Mouse (Mus musculus) hindbrain, embryonic 11.5 days (tissue): ENCODE measurements around the gene Snapc5. TPM values are rescaled to one million over a fixed set of nuclear protein-coding genes. Genes with fewer than 3 reads are reported as not detected.

Experiments
- ATAC-seq: fragments of 200-750 bp; cut with Nextera tagmentation; 2 replicates; pipeline ENCODE4 v1.8.0; 2017; ENCODE audit warnings: mild to moderate bottlenecking, moderate TSS enrichment, moderate library complexity; ENCODE audit not compliant: low FRiP score
- DNase-seq: peaks from one replicate; pipeline ENCODE4 v3.0.0-alpha.2; 2015; ENCODE audit warnings: low spot score
- H3K27ac ChIP-seq: fragments of 300-500 bp; sonication (generic); 2 replicates; pipeline ENCODE4 v1.5.1; 2014; ENCODE audit warnings: mild to moderate bottlenecking, low read depth, low read length
- H3K27me3 ChIP-seq: fragments of 300-500 bp; sonication (generic); 2 replicates; pipeline ENCODE4 v1.6.1; 2014; ENCODE audit warnings: mild to moderate bottlenecking, low read length, moderate library complexity, mixed read lengths; ENCODE audit not compliant: control insufficient read depth, insufficient read depth
- H3K36me3 ChIP-seq: fragments of 300-500 bp; sonication (generic); 2 replicates; pipeline ENCODE4 v1.6.1; 2014; ENCODE audit warnings: mild to moderate bottlenecking, low read length, moderate library complexity, mixed read lengths; ENCODE audit not compliant: control insufficient read depth, insufficient read depth
- H3K4me1 ChIP-seq: fragments of 300-500 bp; sonication (generic); replicated peaks from 2 replicates; pipeline ENCODE4 v1.6.1; 2014; ENCODE audit warnings: low read length, mixed read lengths; ENCODE audit not compliant: control insufficient read depth, insufficient read depth
- H3K4me2 ChIP-seq: fragments of 300-500 bp; sonication (generic); replicated peaks from 2 replicates; pipeline ENCODE4 v1.6.1; 2014; ENCODE audit warnings: mild to moderate bottlenecking, low read depth, low read length
- H3K4me3 ChIP-seq: fragments of 300-500 bp; sonication (generic); 2 replicates; pipeline ENCODE4 v1.5.1; 2014; ENCODE audit warnings: low read depth, low read length
- H3K9ac ChIP-seq: fragments of 300-500 bp; sonication (generic); 2 replicates; pipeline ENCODE4 v1.6.1; 2014; ENCODE audit warnings: low read depth, low read length
- H3K9me3 ChIP-seq: fragments of 300-500 bp; sonication (generic); 2 replicates; pipeline ENCODE4 v1.6.1; 2016; ENCODE audit warnings: low read length; ENCODE audit not compliant: control insufficient read depth
- WGBS: fragments of 180-500 bp; shearing (Covaris S2); extraction: QIAGEN DNeasy Blood & Tissue Kit; methylation state at CpG from one replicate; pipeline ENCODE4 v1.1.7; 2014; 5-methylcytosine and 5-hydroxymethylcytosine counted together
- polyA plus RNA-seq: library from polyadenylated mRNA; unstranded; fragments of >200 nt; fragmentation: Nextera tagmentation; extraction: Ambion mirVana; gene quantifications from 2 replicates; pipeline ENCODE4 v1.2.1, GENCODE M21; 2014

Snapc5 gene
- polyA plus RNA-seq, 1 experiment from 2014 or later: 37.4 TPM

DNA sequence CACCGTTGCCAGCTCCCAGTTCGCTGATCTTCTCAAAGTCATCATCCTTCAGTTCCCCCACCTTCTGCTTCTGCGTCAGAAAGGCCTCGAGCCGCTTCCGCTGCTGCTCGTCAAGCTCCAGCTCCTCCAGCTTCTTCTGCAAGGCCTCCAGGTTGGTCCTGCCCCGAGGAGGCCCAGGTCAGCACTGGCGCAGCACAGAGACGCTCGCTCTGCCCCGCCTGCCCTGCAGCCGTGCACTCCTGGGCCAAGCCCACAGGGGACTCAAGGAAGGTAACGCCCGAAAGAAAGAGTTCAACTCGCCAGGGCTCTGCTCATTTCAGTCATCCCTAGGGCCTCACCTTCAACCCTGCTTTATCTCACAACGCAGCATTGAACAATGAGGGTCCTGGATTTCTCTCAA is 35.4 kb downstream of the Snapc5 start:
- H3K4me2 ChIP-seq: no peak overlapping the region
- ATAC-seq: no peak
- no peaks in the 10 kb centered on the region for H3K27me3 ChIP-seq
- H3K9ac ChIP-seq: no peak overlapping the region
- no peak overlapping the region for H3K27ac ChIP-seq
- no peaks in the 10 kb centered on the region for H3K9me3 ChIP-seq
- H3K4me3 ChIP-seq: no peak overlapping the region
- no peak for DNase-seq
- H3K4me1 ChIP-seq: no peaks in the 10 kb centered on the region
- 89% methylated on average over 17 of the region's 17 CpGs for WGBS
- H3K36me3 ChIP-seq: no peaks in the 10 kb centered on the region

GRCm38 (mm10) chr9:64216090-64216489 is 37.0 kb downstream of the Snapc5 start:
- WGBS: 86% methylated on average over 4 of the region's 4 CpGs
- Histone ChIP-seq H3K9ac (no peak overlapping the region), H3K36me3 (no peaks in the 10 kb centered on the region), H3K4me1 (no peaks in the 10 kb centered on the region), H3K9me3 (no peaks in the 10 kb centered on the region), H3K4me3 (no peak overlapping the region), H3K27me3 (no peaks in the 10 kb centered on the region), H3K4me2 (no peak overlapping the region), H3K27ac (no peak overlapping the region)
- DNase-seq (no peak), ATAC-seq (no peak)

DNA sequence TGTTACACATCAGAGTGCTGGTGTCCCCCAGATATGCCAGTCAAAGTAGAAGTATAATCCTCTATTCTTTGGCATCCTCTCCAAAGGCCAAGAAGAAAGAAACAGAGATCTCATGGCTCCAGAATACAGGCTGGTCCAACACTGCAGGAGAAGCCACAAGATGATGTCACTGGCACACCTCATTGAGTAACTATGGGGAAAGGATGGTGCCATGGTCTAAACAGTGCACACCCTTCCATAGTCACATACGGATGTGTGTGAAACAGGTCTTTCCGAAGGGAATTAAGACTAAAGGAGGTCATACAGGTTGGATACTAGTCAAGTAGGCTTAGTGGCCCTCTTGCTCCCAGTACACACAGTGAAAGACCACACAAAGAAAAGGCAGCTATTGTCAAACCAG is 37.6 kb downstream of the Snapc5 start:
- DNase-seq (no peak), ATAC-seq (no peak)
- no peaks in the 10 kb centered on the region for H3K9me3 ChIP-seq
- WGBS: 97% methylated on average over 2 of the region's 2 CpGs
- H3K4me1 ChIP-seq: no peaks in the 10 kb centered on the region
- no peaks in the 10 kb centered on the region for H3K36me3 ChIP-seq
- H3K4me2 ChIP-seq: no peak overlapping the region
- H3K9ac ChIP-seq: no peak overlapping the region
- H3K4me3 ChIP-seq: no peak overlapping the region
- no peak overlapping the region for H3K27ac ChIP-seq
- H3K27me3 ChIP-seq: no peaks in the 10 kb centered on the region

DNA sequence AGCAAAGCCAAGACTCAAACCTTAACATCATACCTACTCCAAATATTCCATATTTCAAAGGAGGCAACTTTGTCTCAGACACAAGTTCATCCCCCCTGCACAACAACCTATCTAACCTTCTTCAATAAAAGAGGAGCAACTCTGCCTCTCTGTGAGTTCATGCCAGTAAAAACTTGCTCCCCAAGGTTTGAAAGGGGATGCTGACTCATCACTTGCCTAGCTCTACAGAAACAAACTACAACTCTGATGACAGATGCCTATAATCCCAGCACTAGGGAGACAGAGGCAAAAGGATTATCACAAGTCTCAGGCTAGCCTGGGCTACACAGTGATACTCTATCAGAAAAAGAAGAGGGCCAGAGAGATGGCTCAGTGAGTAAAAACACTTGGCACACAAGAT is 38.8 kb downstream of the Snapc5 start:
- Histone ChIP-seq H3K9me3 (no peaks in the 10 kb centered on the region), H3K4me1 (no peaks in the 10 kb centered on the region), H3K27ac (no peak overlapping the region), H3K4me2 (no peak overlapping the region), H3K4me3 (no peak overlapping the region), H3K9ac (no peak overlapping the region), H3K27me3 (no peaks in the 10 kb centered on the region), H3K36me3 (no peaks in the 10 kb centered on the region)
- ATAC-seq (no peak), DNase-seq (no peak)

GRCm38 (mm10) chr9:64219305-64219704 is 40.2 kb downstream of the Snapc5 start:
- DNase-seq: no peak
- H3K27me3 ChIP-seq: no peaks in the 10 kb centered on the region
- H3K4me1 ChIP-seq: no peaks in the 10 kb centered on the region
- no peaks in the 10 kb centered on the region for H3K9me3 ChIP-seq
- no peak overlapping the region for H3K4me2 ChIP-seq
- H3K36me3 ChIP-seq: no peaks in the 10 kb centered on the region
- H3K27ac ChIP-seq: no peak overlapping the region
- 71% methylated on average over 1 of the region's 1 CpGs for WGBS
- H3K4me3 ChIP-seq: no peak overlapping the region
- H3K9ac ChIP-seq: no peak overlapping the region
- no peak for ATAC-seq

DNA sequence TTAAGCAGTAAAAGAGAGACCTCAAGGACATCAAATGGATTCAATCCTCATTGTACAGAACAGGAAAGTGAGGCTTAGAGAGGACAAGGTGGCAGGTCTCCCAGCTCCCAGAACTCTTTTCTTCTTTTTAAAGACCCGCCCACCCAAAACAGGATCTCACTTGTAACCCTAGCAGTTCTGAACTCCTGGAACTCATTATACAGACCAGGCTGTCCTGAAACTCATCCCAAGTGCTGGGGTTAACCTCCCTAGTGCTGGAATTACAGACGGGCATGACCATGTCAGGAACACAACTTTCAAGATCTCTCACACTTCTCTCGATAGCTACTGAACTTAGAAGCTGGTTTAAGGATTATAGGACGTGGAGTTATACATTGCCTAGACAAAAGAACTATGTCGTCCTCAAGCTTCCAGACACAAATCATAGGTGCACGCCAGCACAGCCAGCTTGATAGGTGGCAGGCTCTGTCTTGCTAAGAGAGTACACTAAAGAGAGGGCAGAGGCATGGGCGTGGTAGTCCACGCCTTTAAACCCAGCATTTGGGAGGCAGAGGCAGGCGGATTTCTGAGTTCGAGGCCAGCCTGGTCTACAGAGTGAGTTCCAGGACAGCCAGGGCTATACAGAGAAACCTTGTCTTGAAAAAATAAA is 40.8 kb downstream of the Snapc5 start:
- 89% methylated on average over 10 of the region's 10 CpGs for WGBS
- Histone ChIP-seq H3K9ac (no peak overlapping the region), H3K4me2 (no peak overlapping the region), H3K4me1 (no peaks in the 10 kb centered on the region), H3K4me3 (no peak overlapping the region), H3K27me3 (no peaks in the 10 kb centered on the region), H3K9me3 (no peaks in the 10 kb centered on the region), H3K36me3 (no peaks in the 10 kb centered on the region), H3K27ac (no peak overlapping the region)
- DNase-seq: no peak
- no peak for ATAC-seq

DNA sequence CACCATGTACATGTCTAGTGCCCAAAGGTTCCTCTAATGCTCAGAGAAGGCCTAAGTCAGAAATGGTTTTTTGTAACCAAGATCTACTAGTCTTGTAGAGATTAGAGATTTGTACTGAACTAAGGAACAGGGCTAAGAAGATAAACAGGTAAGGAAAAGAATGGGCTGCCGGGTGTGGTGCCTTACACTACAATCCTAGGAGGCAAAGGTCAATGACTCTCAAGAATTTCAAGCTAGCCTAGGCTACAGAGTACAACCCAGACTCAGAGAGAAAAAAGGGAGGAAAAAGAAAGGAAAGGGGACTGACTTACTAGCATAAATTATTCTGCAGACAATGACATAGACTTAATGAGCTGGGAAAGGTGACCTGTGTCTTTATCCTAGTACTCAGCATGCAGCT is 41.5 kb downstream of the Snapc5 start:
- ATAC-seq (no peak), DNase-seq (no peak)
- 47% methylated on average over 1 of the region's 1 CpGs for WGBS
- Histone ChIP-seq H3K27ac (no peak overlapping the region), H3K27me3 (no peaks in the 10 kb centered on the region), H3K4me3 (no peak overlapping the region), H3K9ac (no peak overlapping the region), H3K36me3 (no peaks in the 10 kb centered on the region), H3K4me2 (no peak overlapping the region), H3K4me1 (no peaks in the 10 kb centered on the region), H3K9me3 (no peaks in the 10 kb centered on the region)

GRCm38 (mm10) chr9:64221480-64221879 is 42.4 kb downstream of the Snapc5 start:
- no peaks in the 10 kb centered on the region for H3K4me1 ChIP-seq
- DNase-seq (no peak), ATAC-seq (no peak)
- H3K4me3 ChIP-seq: no peak overlapping the region
- whole genome bisulfite sequencing: 94% methylated on average over 4 of the region's 4 CpGs
- H3K4me2 ChIP-seq: no peak overlapping the region
- no peak overlapping the region for H3K27ac ChIP-seq
- H3K27me3 ChIP-seq: no peaks in the 10 kb centered on the region
- no peaks in the 10 kb centered on the region for H3K9me3 ChIP-seq
- H3K36me3 ChIP-seq: no peaks in the 10 kb centered on the region
- no peak overlapping the region for H3K9ac ChIP-seq

- Histone ChIP-seq H3K4me2 (no peak overlapping the region), H3K4me3 (no peak overlapping the region), H3K9me3 (no peaks in the 10 kb centered on the region), H3K36me3 (no peaks in the 10 kb centered on the region), H3K4me1 (no peaks in the 10 kb centered on the region), H3K27ac (no peak overlapping the region), H3K9ac (no peak overlapping the region), H3K27me3 (no peaks in the 10 kb centered on the region)
- WGBS: 74% methylated on average over 2 of the region's 2 CpGs
- ATAC-seq: no peak
- DNase-seq: no peak
These were observed 43.0 kb downstream of the Snapc5 start for GRCm38 (mm10) chr9:64222098-64222497.
